Mouse (Mus musculus) myocyte (in vitro differentiated cells): ENCODE results near the gene Spag6.

Source experiments
- CEBPB ChIP-seq: IDR thresholded peaks from 2 replicates; pipeline ENCODE4 v1.6.1; 2011; ENCODE audit warnings: mild to moderate bottlenecking, moderate library complexity; ENCODE audit not compliant: poor library complexity, insufficient read depth, severe bottlenecking
- E2F4 ChIP-seq: IDR thresholded peaks from one replicate; pipeline ENCODE4 v1.6.1; 2011; ENCODE audit warnings: mild to moderate bottlenecking, control low read depth, moderate library complexity; ENCODE audit not compliant: insufficient read depth
- MAX ChIP-seq: IDR thresholded peaks from one replicate; pipeline ENCODE4 v1.6.1; 2011; ENCODE audit warnings: low read depth, mild to moderate bottlenecking, control low read depth
- MYOD1 ChIP-seq, 3 experiments: IDR thresholded peaks; one replicate each; pipeline ENCODE4 v1.6.1; 2011; ENCODE audit warnings: control low read depth in 2 of 3, low read depth in 2 of 3, mild to moderate bottlenecking in 2 of 3, moderate library complexity in 1 of 3; ENCODE audit not compliant: insufficient read length in 2 of 3, control insufficient read depth in 1 of 3
- MYOG ChIP-seq, 3 experiments: IDR thresholded peaks; one replicate each; pipeline ENCODE4 v1.6.1; 2011; ENCODE audit warnings: control low read depth in 2 of 3, low read depth in 2 of 3, mild to moderate bottlenecking in 2 of 3; ENCODE audit not compliant: insufficient read length in 2 of 3, control insufficient read depth in 1 of 3, insufficient read depth in 1 of 3
- POLR2A ChIP-seq: IDR thresholded peaks from one replicate; pipeline ENCODE4 v1.6.1; 2011; ENCODE audit warnings: low read depth, mild to moderate bottlenecking, control low read depth, moderate library complexity; ENCODE audit not compliant: insufficient read length
- POLR2AphosphoS2 ChIP-seq: IDR thresholded peaks from one replicate; pipeline ENCODE4 v1.6.1; 2011; ENCODE audit warnings: low read depth, control low read depth; ENCODE audit not compliant: insufficient read length
- REST ChIP-seq: IDR thresholded peaks from one replicate; pipeline ENCODE4 v1.6.1; 2011; ENCODE audit warnings: mild to moderate bottlenecking, control low read depth, moderate library complexity; ENCODE audit not compliant: insufficient read depth, insufficient read length
- SRF ChIP-seq: IDR thresholded peaks from one replicate; pipeline ENCODE4 v1.6.1; 2011; ENCODE audit warnings: low read depth; ENCODE audit not compliant: control insufficient read depth, insufficient read length
- TCF12 ChIP-seq: IDR thresholded peaks from one replicate; pipeline ENCODE4 v1.6.1; 2011; ENCODE audit warnings: mild to moderate bottlenecking, control low read depth; ENCODE audit not compliant: poor library complexity, insufficient read depth, severe bottlenecking
- TCF3 ChIP-seq: IDR thresholded peaks from one replicate; pipeline ENCODE4 v1.6.1; 2011; ENCODE audit warnings: low read depth, control low read depth; ENCODE audit not compliant: insufficient read length
- USF1 ChIP-seq: IDR thresholded peaks from one replicate; pipeline ENCODE4 v1.6.1; 2011; ENCODE audit warnings: low read depth, mild to moderate bottlenecking, control low read depth, moderate library complexity

DNA sequence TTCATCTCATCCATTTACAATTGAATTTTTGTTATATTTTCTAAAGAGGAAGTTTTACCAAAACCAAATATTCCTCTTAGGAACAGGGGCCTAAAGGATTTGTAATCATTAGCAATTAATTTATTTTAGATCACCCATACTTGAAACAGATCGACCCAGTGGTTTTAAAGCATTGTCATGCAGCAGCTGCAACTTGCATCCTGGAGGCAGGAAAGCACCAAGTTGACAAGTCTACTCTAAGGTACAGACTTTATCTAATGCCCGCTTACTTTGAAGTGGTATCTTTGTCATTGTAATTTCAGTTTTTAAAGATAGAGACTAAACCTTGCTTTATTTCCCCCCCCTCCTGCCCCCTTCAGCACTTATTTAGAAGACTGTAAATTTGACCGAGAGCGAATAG, 20.1 kb upstream of the Spag6 start:
- no peak for TF ChIP-seq POLR2AphosphoS2
- no peak for TF ChIP-seq E2F4
- no peak for TF ChIP-seq POLR2A
- no peak for TF ChIP-seq USF1
- TF ChIP-seq TCF3, result no peak
- no peak for TF ChIP-seq CEBPB
- no peak for TF ChIP-seq MAX
- TF ChIP-seq SRF, result no peak
- TF ChIP-seq TCF12, result no peak
- TF ChIP-seq MYOG (IDR thresholded peaks at IDR 0.05; ENCODE audit: control insufficient read depth in 1 of 3, insufficient read depth in 1 of 3, insufficient read length in 2 of 3, low read depth in 2 of 3), result no peak
- no peak for TF ChIP-seq MYOD1 (IDR thresholded peaks at IDR 0.05; ENCODE audit: control insufficient read depth in 1 of 3, insufficient read length in 2 of 3, low read depth in 2 of 3)
- no peak for TF ChIP-seq REST
